Mouse (Mus musculus) gastrocnemius, adult 18-20 months (tissue): ENCODE data around the gene Rpl23. TPM values are rescaled to one million over a fixed set of nuclear protein-coding genes. Genes with fewer than 3 reads are reported as not detected.
"Not testable (repeated sequence)": the region's sequence is repeated elsewhere in the genome, so short reads cannot be mapped to it uniquely, and the experiment has no call there.

ENCODE experiments used
- DNase-seq: peaks from one replicate; pipeline ENCODE4 v3.0.0; 2021; ENCODE audit warnings: low spot score
- total RNA-seq, 2 experiments: library from RNA; stranded (reverse); gene quantifications; 2 replicates each; pipeline ENCODE4 v1.2.3; 2021

The Rpl23 gene
- total RNA-seq, 2 experiments from 2014 or later = 426 to 450 TPM

- peak; percentile 96 for DNase-seq
Measured at GRCm38 (mm10) chr11:97766154-97766881, 15.9 kb downstream of the Rpl23 start, which contains the start of gene Cwc25. TSS of gene Cwc25 (minus strand) at chr11:97766556.

GRCm38 (mm10) chr11:97761638-97762037, 20.6 kb downstream of the Rpl23 start:
- no peak for DNase-seq

DNA sequence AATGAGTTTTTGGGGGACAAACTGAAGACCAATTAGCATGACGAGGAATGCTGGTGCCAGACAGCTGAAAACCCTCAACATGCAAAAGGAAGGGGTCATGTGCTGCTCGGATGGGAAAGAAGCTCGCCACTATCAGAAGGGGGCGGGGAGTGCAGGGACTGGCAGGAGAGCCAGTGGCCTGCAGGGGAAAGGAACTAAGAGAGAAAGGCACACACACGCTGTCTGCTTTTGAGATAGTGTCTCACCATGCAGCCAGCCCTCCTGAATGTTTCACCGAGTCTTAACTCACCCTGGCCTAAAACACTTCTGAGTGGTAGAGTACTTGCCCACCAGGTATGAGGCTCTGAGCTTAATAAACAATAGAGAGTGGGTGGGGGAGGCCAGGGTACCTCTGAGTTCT, 23.3 kb downstream of the Rpl23 start:
- DNase-seq = no peak

- no peak for DNase-seq
Measured at GRCm38 (mm10) chr11:97758125-97758524, 24.1 kb downstream of the Rpl23 start.

- DNase-seq = no peak
Measured at GRCm38 (mm10) chr11:97753277-97753676, 29.0 kb downstream of the Rpl23 start.

DNA sequence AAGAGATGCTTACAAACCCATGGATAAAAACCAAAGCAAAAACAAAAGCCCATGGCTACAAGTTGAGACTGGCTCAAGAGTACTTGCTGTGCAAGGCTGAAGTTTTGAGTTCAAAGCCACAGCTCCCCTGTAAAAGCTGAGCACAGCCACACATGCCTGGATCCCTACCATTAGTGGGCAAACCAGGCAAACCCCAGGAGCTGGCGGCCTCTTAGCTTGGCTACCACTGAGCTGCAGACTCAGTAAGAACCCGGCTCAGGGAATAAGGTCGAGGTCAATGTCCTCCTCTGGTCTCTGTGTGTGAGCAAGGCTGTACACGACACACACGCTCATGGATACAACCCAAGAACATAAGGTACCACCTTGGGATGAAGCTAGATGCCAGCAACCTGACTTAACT, 33.7 kb downstream of the Rpl23 start:
- no peak for DNase-seq

- DNase-seq = no peak
Measured at GRCm38 (mm10) chr11:97747773-97748172, 34.5 kb downstream of the Rpl23 start.

- DNase-seq = no peak
Measured at GRCm38 (mm10) chr11:97745331-97745721, 36.9 kb downstream of the Rpl23 start.

DNA sequence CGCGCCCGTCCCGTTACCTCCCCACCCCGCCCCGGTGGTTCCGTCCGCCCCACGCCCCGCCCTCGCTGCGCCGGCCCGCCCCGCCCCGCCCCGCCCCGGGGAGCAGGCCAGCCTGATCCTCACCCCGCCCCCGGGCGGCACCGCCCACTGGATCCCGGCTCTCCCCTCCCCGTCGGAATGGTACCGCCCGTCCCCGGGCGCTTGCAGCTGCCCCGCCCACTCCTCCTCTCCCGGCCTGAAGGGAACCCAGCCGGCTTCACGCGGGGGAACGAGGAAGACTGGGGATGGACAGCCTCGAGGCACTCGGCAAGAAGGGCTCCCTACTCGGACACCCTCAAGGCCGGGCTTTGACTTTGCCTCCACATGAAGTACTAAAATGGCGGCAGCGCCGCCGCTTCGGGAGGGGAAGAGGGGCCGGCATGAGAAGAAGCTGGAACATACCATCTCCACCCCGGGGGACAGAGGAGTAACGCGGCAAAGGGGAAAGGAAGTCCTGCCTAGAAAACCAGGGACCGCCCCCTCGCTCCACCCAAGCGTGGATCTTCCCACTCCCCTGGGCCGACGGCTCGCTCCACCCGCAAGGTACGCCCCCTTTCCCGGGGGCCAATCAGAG, 37.4 kb downstream of the Rpl23 start:
- peak; percentile 99 for DNase-seq

DNA sequence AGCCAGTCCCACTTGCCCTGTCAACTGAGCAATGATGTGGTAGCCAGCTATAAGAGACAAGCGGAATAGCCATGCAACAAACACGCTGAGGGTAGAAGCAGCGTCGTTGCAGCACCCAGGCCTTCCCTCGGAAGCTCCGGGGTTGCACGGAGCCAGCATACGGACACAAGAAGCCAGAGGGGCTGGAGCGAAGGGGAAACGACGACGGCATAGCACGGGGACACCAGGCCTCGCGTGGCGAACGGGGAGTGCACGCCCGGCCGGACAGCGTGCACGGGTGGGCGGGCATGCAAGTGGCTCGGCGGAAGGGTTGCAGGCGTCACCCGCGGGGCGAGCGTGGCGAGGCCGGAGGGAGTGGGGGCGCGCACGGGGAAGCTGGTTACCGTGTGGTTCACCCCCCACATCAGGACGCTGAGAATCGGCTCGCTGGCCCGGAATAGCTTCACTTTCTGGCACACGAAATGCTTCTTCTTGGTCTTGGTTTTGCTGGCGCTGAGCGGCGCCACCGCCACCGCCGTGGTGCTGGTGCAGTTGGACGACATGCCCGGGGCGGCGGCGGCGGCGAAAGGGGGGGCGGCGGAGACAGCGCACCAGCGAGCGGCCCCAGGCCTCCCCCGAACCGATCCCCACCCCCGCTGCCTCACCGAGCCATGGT, 38.0 kb downstream of the Rpl23 start, which contains the start of gene Pip4k2b:
TSS of gene Pip4k2b (minus strand) at position 642 of the 655 bp plus-strand sequence.
- DNase-seq = no peak

GRCm38 (mm10) chr11:97743423-97743822, 38.8 kb downstream of the Rpl23 start:
- no peak for DNase-seq

- DNase-seq = no peak
Measured at GRCm38 (mm10) chr11:97742591-97742990, 39.6 kb downstream of the Rpl23 start.

DNA sequence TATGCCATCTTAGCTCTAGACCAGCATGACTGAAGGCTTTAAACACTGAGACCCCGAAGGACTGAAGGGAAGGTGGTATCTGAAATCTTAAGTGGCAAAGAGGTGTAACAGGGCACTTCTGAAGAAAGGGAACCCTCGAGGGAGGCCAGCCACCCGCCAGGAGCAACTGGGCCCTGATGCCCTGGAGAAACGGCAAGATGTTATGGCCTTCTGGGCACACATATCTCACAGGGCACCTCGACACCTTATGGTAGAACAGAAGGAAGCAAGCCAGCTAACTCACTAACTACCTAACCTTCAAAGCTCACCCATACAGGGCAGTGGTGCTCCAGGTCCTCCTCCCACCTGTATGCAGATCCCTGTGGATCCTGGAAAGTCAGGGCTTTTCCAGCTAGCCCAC, 40.1 kb downstream of the Rpl23 start:
- DNase-seq = no peak

DNA sequence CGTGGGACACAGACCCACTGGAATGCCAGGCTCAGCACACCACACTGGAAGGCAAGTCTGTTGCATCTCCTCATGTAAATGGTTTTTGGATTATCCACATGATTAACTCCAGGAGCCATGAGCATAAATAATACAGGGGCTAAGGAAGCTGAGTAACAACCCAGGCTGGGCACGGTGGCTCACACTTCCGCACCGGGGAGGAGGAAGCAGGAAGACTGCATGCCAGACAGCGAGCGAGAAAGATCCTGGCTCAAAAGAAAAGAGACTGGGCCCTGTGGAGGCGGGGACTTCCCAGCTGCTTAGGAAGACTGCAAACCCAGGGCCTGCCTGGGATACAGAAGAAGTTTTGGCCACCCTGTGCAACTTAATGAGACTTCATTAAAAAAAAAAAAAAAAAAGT, 42.0 kb downstream of the Rpl23 start:
- DNase-seq = no peak

DNA sequence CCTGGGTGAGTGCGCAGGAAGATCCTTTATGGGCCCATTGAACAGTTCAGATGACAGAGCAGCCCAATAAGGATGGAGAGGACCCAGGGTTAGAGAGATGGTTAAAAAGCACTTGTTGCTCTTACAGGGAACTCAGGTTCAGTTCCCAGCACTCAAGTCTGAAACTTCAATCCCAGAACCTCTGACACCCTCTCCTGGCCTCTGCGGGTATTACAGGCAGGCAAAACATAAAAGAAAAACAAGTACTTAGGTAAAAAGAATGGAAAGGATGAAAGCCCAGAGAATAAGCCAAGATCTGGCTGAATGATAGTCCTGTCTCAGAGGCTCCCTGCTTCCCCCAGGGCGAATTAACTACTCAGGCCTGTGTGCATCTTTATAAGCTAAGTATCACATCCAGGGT, 43.1 kb downstream of the Rpl23 start:
- DNase-seq = no peak

DNA sequence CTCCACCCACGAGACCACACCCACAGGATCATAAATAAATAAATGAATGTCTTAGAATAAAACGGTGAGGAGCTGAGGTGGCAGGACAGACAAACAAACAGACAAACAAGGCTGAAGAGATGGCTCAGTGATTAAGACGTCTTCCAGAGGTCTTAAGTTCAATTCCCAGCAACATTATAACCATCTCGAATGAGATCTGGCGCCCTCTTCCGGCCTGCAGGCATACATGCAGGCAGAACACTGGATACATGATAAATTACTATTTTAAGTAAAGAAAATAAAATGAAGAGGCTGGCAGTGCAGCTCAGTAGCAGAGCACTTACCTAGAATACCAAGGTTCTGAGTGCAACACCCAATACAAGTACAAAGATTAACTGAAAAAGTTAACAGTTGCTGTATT, 43.5 kb downstream of the Rpl23 start:
- no peak for DNase-seq

- peak; percentile 52 for DNase-seq
Measured at GRCm38 (mm10) chr11:97737600-97737999, 44.6 kb downstream of the Rpl23 start.

- no peak for DNase-seq
Measured at GRCm38 (mm10) chr11:97736645-97737044, 45.6 kb downstream of the Rpl23 start.

GRCm38 (mm10) chr11:97734810-97735209, 47.4 kb downstream of the Rpl23 start:
- not testable (repeated sequence) for DNase-seq

- DNase-seq = no peak
Measured at GRCm38 (mm10) chr11:97733689-97734088, 48.5 kb downstream of the Rpl23 start.

- no peak for DNase-seq
Measured at GRCm38 (mm10) chr11:97728730-97729129, 53.5 kb downstream of the Rpl23 start.

GRCm38 (mm10) chr11:97728311-97728710, 53.9 kb downstream of the Rpl23 start:
- DNase-seq = no peak
